Mouse (Mus musculus) E14TG2a.4 (cell line): ENCODE results near the gene Ensa.

Experiments used
- CTCF ChIP-seq: conservative IDR thresholded peaks from 2 replicates; pipeline ENCODE4 v1.5.1; 2014; ENCODE audit warnings: low read length
- POU5F1 ChIP-seq: IDR thresholded peaks from 2 replicates; pipeline ENCODE4 v1.6.1; 2014; ENCODE audit warnings: low read length, borderline replicate concordance

- TF ChIP-seq CTCF (no peak), POU5F1 (no peak)
Measured at GRCm38 (mm10) chr3:95663969-95664608, 39.3 kb downstream of the Ensa start.
